ENCODE assay signal across 19 mouse cellular contexts in genomic region chr19:29455156-29455555, GRCm38 (mm10). TPM values are rescaled to one million over a fixed set of nuclear protein-coding genes. Genes with fewer than 3 reads are reported as not detected.
"Had no signal": no experiment of that assay in that cellular context is flagged by ENCODE, and none has a peak within 500 bp of the region (broad histone marks: within the 10 kb centered on the region; RNA-seq: fewer than 3 reads in every experiment).

No protein-coding gene starts in this region.

- DNase-seq: kidney, adult 18-20 months; kidney, postnatal 10 days; kidney, postnatal 36 days; layer of hippocampus, postnatal 36 days; liver, embryonic 13.5 days; lung, embryonic 14.5 days; thymus, adult 18-20 months; thymus, postnatal 36 days had no signal

- H3K4me2 ChIP-seq: kidney, embryonic 15.5 days; liver, embryonic 13.5 days; lung, embryonic 14.5 days; midbrain, embryonic 12.5 days; midbrain, embryonic 15.5 days; neural tube, embryonic 13.5 days; stomach, embryonic 15.5 days had no signal

- H3K4me1 ChIP-seq: kidney, embryonic 15.5 days; liver, embryonic 13.5 days; midbrain, embryonic 12.5 days; midbrain, embryonic 15.5 days; neural tube, embryonic 13.5 days; stomach, embryonic 15.5 days had no signal

- H3K36me3 ChIP-seq: kidney, embryonic 15.5 days; liver, embryonic 13.5 days; midbrain, embryonic 12.5 days; midbrain, embryonic 15.5 days; neural tube, embryonic 13.5 days; stomach, embryonic 15.5 days had no signal

- H3K27me3 ChIP-seq: kidney, embryonic 15.5 days; liver, embryonic 13.5 days; midbrain, embryonic 12.5 days; midbrain, embryonic 15.5 days; neural tube, embryonic 13.5 days; stomach, embryonic 15.5 days had no signal

- H3K9me3 ChIP-seq: kidney, embryonic 15.5 days; liver, embryonic 13.5 days; midbrain, embryonic 12.5 days; midbrain, embryonic 15.5 days; neural tube, embryonic 13.5 days; stomach, embryonic 15.5 days had no signal

- ATAC-seq: lung, postnatal 0 days; midbrain, embryonic 15.5 days had no signal

- H3K27ac ChIP-seq: kidney, embryonic 15.5 days; left cerebral cortex, adult 2 months; liver, embryonic 13.5 days; macrophage; midbrain, embryonic 12.5 days; midbrain, embryonic 15.5 days; neural tube, embryonic 13.5 days; stomach, embryonic 15.5 days had no signal

- H3K4me3 ChIP-seq: kidney, embryonic 15.5 days; left cerebral cortex, adult 2 months; liver, embryonic 13.5 days; midbrain, embryonic 12.5 days; midbrain, embryonic 15.5 days; neural tube, embryonic 13.5 days; stomach, embryonic 15.5 days had no signal

- H3K9ac ChIP-seq: kidney, embryonic 15.5 days; liver, embryonic 13.5 days; lung, embryonic 14.5 days; midbrain, embryonic 12.5 days; midbrain, embryonic 15.5 days; neural tube, embryonic 13.5 days; stomach, embryonic 15.5 days had no signal

RNA-seq across cellular contexts. Expression of gene Pdcd1lg2, which starts 44.4 kb away (rescaled TPM):
- total RNA-seq: layer of hippocampus, postnatal 36 days; left cerebral cortex, postnatal 10 days had no signal
- polyA plus RNA-seq: kidney, embryonic 15.5 days; limb, embryonic 11.5 days; limb, embryonic 14.5 days; lung, embryonic 14.5 days; midbrain, embryonic 12.5 days; midbrain, embryonic 15.5 days; neural tube, embryonic 13.5 days; stomach, embryonic 15.5 days had no signal
